Mouse (Mus musculus) heart, embryonic 14.5 days (tissue): Measurements from ENCODE around the gene Sdr9c7. TPM values are rescaled to one million over a fixed set of nuclear protein-coding genes. Genes with fewer than 3 reads are reported as not detected.

Source experiments
- ATAC-seq: fragments of 200-750 bp; cut with Nextera tagmentation; 2 replicates; pipeline ENCODE4 v1.8.0; 2017; ENCODE audit warnings: low read depth, moderate TSS enrichment; ENCODE audit not compliant: insufficient number of reproducible peaks, insufficient read depth, low FRiP score
- H3K27ac ChIP-seq, 2 experiments: fragments of 200-500 bp in 1 of 2; fragments of 300-500 bp in 1 of 2; sonication (generic) in 1 of 2; replicated peaks in 1 of 2; 2 replicates each; pipeline ENCODE4 v1.5.1; 2012 to 2014; ENCODE audit warnings: low read depth in 2 of 2, low read length in 2 of 2, control low read depth in 1 of 2, mild to moderate bottlenecking in 1 of 2, mixed read lengths in 1 of 2; ENCODE audit not compliant: control insufficient read depth in 1 of 2, insufficient read depth in 1 of 2
- H3K27me3 ChIP-seq: fragments of 300-500 bp; sonication (generic); 2 replicates; pipeline ENCODE4 v1.6.1; 2014; ENCODE audit warnings: mild to moderate bottlenecking, low read length, control low read depth; ENCODE audit not compliant: control insufficient read depth, insufficient read depth
- H3K36me3 ChIP-seq: fragments of 300-500 bp; sonication (generic); 2 replicates; pipeline ENCODE4 v1.6.1; 2014; ENCODE audit warnings: mild to moderate bottlenecking, control low read depth, low read length, mixed read lengths; ENCODE audit not compliant: control insufficient read depth, insufficient read depth
- H3K4me1 ChIP-seq, 2 experiments: fragments of 200-500 bp in 1 of 2; fragments of 300-500 bp in 1 of 2; sonication (generic) in 1 of 2; 2 replicates each; pipeline ENCODE4 v1.6.1; 2012 to 2014; ENCODE audit warnings: low read length in 2 of 2, control low read depth in 1 of 2, mixed read lengths in 1 of 2; ENCODE audit not compliant: control insufficient read depth in 2 of 2, insufficient read depth in 2 of 2
- H3K4me2 ChIP-seq: fragments of 300-500 bp; sonication (generic); 2 replicates; pipeline ENCODE4 v1.6.1; 2014; ENCODE audit warnings: mild to moderate bottlenecking, low read length
- H3K4me3 ChIP-seq, 2 experiments: fragments of 200-500 bp in 1 of 2; fragments of 300-500 bp in 1 of 2; sonication (generic) in 1 of 2; 2 replicates each; pipeline ENCODE4 v1.5.1; 2012 to 2014; ENCODE audit warnings: low read length in 2 of 2, mild to moderate bottlenecking in 2 of 2, control low read depth in 1 of 2, low read depth in 1 of 2, moderate library complexity in 1 of 2; ENCODE audit not compliant: control insufficient read depth in 1 of 2, insufficient read depth in 1 of 2
- H3K9ac ChIP-seq: fragments of 300-500 bp; sonication (generic); 2 replicates; pipeline ENCODE4 v1.6.1; 2014; ENCODE audit warnings: mild to moderate bottlenecking, low read length
- H3K9me3 ChIP-seq: fragments of 300-500 bp; sonication (generic); 2 replicates; pipeline ENCODE4 v1.6.1; 2016; ENCODE audit warnings: low read length, control low read depth; ENCODE audit not compliant: control insufficient read depth
- WGBS: fragments of 180-500 bp; shearing (Covaris S2); extraction: QIAGEN DNeasy Blood & Tissue Kit; methylation state at CpG from one replicate; pipeline ENCODE4 v1.1.7; 2014; 5-methylcytosine and 5-hydroxymethylcytosine counted together
- polyA plus RNA-seq: library from polyadenylated mRNA; unstranded; fragments of >200 nt; fragmentation: Nextera tagmentation; extraction: Ambion mirVana; gene quantifications from 2 replicates; pipeline ENCODE4 v1.2.1, GENCODE M21; 2014

The Sdr9c7 gene
- polyA plus RNA-seq, result not detected in 2 replicates

- WGBS, result 78% methylated on average over 2 of the region's 2 CpGs
- no peak for ATAC-seq
These were observed at the start of gene Sdr9c7 for GRCm38 (mm10) chr10:127898218-127898617. TSS of gene Sdr9c7 (plus strand) at chr10:127898518.

GRCm38 (mm10) chr10:127849628-127850027, 48.7 kb upstream of the Sdr9c7 start, which contains the start of gene Rdh19:
TSS of gene Rdh19 (plus strand) at chr10:127849928.
- no peak for ATAC-seq

More at GRCm38 (mm10) chr10:127898218-127898617, at the start of gene Sdr9c7:
- Histone ChIP-seq H3K9ac (no peak within 1 kb of the TSS), H3K4me2 (no peak within 1 kb of the TSS), H3K27ac (no peak within 1 kb of the TSS), H3K9me3 (no peaks in the 10 kb centered on the region), H3K36me3 (no peaks in the 10 kb centered on the region), H3K4me1 (no peaks in the 10 kb centered on the region; a peak in 1 of 4 replicates), H3K4me3 (no peak within 1 kb of the TSS), H3K27me3 (no peaks in the 10 kb centered on the region)

GRCm38 (mm10) chr10:127856376-127856775, 41.9 kb upstream of the Sdr9c7 start:
- no peak overlapping the region for H3K4me3 ChIP-seq
- H3K9ac ChIP-seq, result no peak overlapping the region
- no peak for ATAC-seq
- no peaks in the 10 kb centered on the region for H3K9me3 ChIP-seq
- H3K27ac ChIP-seq, result no peak overlapping the region
- H3K36me3 ChIP-seq, result no peaks in the 10 kb centered on the region
- no peak overlapping the region for H3K4me2 ChIP-seq
- no peaks in the 10 kb centered on the region for H3K4me1 ChIP-seq
- no peaks in the 10 kb centered on the region for H3K27me3 ChIP-seq

More at GRCm38 (mm10) chr10:127849628-127850027, 48.7 kb upstream of the Sdr9c7 start, which contains the start of gene Rdh19:
- no peak within 1 kb of the TSS for H3K4me3 ChIP-seq
- H3K27me3 ChIP-seq, result no peaks in the 10 kb centered on the region
- no peak within 1 kb of the TSS for H3K9ac ChIP-seq
- no peak within 1 kb of the TSS for H3K4me2 ChIP-seq
- no peaks in the 10 kb centered on the region for H3K4me1 ChIP-seq
- H3K9me3 ChIP-seq, result no peaks in the 10 kb centered on the region
- H3K27ac ChIP-seq, result no peak within 1 kb of the TSS
- H3K36me3 ChIP-seq, result no peaks in the 10 kb centered on the region
- WGBS, result 67% methylated on average over 1 of the region's 1 CpGs

- Histone ChIP-seq H3K4me1 (no peaks in the 10 kb centered on the region), H3K4me3 (no peak overlapping the region)
These were observed 33.4 kb upstream of the Sdr9c7 start for GRCm38 (mm10) chr10:127864931-127865330.

GRCm38 (mm10) chr10:127866232-127866631, 32.1 kb upstream of the Sdr9c7 start, which contains the start of gene Rdh16f2:
TSS of gene Rdh16f2 (plus strand) at chr10:127866474.
- 78% methylated on average over 3 of the region's 3 CpGs for WGBS
- Histone ChIP-seq H3K9ac (no peak within 1 kb of the TSS), H3K4me1 (no peaks in the 10 kb centered on the region), H3K27ac (no peak within 1 kb of the TSS), H3K27me3 (no peaks in the 10 kb centered on the region), H3K36me3 (no peaks in the 10 kb centered on the region), H3K4me2 (no peak within 1 kb of the TSS), H3K9me3 (peaks cover 8% of the 10 kb centered on the region; the same call in 1 of the 2 replicates), H3K4me3 (no peak within 1 kb of the TSS)
- ATAC-seq, result no peak

More at GRCm38 (mm10) chr10:127864931-127865330, 33.4 kb upstream of the Sdr9c7 start:
- Histone ChIP-seq H3K9ac (no peak overlapping the region), H3K36me3 (no peaks in the 10 kb centered on the region), H3K4me2 (no peak overlapping the region), H3K9me3 (0 out of 2 replicates have a peak, but pooled peaks cover 2% of the 10 kb centered on the region), H3K27me3 (no peaks in the 10 kb centered on the region), H3K27ac (no peak overlapping the region)
- ATAC-seq, result no peak

- Histone ChIP-seq H3K27me3 (no peaks in the 10 kb centered on the region), H3K4me1 (no peaks in the 10 kb centered on the region), H3K36me3 (no peaks in the 10 kb centered on the region), H3K9me3 (peaks cover 8% of the 10 kb centered on the region; the same call in 1 of the 2 replicates), H3K9ac (no peak overlapping the region), H3K4me2 (no peak overlapping the region), H3K27ac (no peak overlapping the region), H3K4me3 (no peak overlapping the region)
- WGBS, result 60% methylated on average over 4 of the region's 4 CpGs
- ATAC-seq, result no peak
These were observed 25.8 kb upstream of the Sdr9c7 start for GRCm38 (mm10) chr10:127872484-127872883.

GRCm38 (mm10) chr10:127877681-127878080, 20.6 kb upstream of the Sdr9c7 start:
- no peak for ATAC-seq
- Histone ChIP-seq H3K4me3 (no peak overlapping the region), H3K27me3 (no peaks in the 10 kb centered on the region), H3K36me3 (no peaks in the 10 kb centered on the region), H3K4me1 (peaks cover 5 to 7% of the 10 kb centered on the region in 2 experiments), H3K27ac (no peak overlapping the region), H3K9ac (no peak overlapping the region), H3K9me3 (no peaks in the 10 kb centered on the region), H3K4me2 (no peak overlapping the region)
- 32% methylated on average over 2 of the region's 2 CpGs for WGBS
